Mouse (Mus musculus): ENCODE data around the gene Araf.

Araf gene

DNA sequence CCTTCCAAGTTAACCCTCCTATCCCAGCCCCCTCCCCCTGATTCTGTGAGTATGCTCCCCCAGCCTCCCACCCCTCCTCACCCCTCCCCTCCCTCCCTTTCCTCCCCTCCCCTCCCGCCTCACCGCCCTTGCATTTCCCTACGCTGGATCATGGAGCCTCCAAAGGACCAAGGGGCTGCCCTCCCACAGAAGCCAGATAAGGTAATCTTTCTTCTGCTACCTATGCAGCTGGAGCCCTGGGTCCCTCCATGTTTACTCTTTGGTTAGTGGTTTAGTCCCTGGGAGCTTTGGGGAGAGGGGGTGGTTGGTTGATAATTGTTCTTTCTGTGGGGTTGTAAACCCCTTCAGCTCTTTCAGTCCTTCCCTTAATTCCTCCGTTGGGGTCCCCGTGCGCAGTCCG, at the start of gene Araf:
Araf (plus strand) TSS at position 134 of the 400 bp plus-strand sequence.
- no peak for DNase-seq

DNA sequence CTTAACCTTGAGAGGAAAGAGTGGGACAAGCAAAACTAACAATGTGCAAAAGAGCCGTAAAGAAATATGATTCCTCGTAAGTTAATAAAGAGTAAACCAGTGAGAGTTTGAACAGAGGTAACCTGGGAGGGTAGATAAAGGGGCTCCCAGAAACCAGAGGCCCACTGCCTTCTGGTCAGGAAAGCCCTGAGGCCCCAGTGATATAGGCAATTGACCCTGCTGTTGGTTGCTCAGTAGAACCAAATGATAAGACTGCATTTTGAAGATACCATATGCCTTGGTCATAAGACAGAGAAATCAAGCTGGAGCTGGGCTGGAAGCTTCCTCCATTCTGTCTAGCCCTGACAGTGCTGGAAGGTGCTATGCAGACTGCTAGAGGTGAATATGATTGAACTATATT, 48.8 kb upstream of the Araf start:
- no peak for DNase-seq

DNA sequence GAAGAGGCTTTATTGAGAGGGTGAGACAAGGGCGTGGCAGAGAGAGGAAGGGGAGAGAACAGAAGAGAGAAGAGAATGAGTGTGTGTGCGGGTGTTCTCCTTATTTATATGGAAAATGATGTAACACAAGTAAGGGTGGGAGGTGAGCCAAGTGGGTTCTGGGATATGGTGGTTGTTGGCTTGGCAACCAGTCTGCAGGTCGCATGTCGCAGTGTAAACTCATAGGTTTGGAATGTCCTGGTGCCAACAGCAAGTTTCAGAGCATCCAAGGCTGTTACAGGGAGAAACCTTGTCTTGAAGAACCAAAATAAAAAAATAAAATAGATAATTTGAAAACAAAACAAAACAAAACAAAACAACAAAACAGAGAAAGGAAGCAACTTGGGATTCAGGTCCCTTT, 36.4 kb upstream of the Araf start:
- DNase-seq: no peak

DNA sequence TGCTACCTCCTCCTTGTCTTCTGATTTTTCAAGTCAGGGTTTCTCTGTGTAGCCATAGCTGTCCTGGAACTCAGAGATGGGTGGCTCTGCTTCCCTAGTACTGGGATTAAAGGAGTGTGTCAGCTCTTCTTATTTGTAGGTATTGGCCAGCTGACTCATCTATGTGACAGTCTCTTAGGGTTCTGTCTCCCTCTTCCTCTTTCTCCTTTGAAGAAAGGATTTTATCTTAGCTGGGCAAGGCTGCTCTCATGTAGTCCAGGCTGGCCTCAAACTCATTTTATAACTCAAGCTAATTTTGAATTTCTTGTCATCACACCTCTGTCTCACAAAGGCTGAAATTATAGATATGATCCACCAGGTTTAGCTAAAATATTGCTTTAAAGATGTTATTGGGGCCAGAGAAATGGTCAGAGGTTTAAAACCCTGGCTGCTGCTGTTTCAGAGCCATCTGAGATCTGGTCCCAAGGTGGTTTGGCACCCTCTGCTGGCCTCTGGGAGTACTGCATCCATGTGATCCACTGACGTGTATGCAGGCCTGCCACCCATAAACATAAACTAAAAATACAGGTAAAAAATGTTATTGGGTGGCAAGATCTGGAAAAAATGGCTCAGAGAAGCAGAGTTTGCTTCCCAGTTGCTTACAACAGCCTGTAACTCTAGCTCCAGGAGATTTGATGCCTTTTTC, 26.8 kb upstream of the Araf start:
- peak; percentile 85 for DNase-seq

DNA sequence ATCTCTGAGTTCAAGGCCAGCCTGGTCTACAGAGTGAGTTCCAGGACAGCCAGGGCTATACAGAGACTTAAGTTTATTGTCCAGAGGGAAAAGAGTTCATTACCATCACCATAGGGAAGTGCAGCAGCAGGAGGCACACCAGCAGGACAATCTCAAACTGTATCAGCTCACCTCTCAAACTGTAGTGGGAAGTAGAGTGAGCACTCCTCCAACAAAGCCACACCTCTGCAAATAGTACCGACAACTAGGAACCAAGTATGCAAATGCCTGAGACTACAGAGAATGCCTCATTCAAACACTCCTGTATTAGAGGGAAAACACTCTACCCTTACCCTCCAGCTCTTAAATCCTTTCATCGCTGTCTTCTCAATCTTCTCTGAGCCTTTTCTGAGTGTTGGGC, 25.9 kb upstream of the Araf start:
- DNase-seq: no peak

DNA sequence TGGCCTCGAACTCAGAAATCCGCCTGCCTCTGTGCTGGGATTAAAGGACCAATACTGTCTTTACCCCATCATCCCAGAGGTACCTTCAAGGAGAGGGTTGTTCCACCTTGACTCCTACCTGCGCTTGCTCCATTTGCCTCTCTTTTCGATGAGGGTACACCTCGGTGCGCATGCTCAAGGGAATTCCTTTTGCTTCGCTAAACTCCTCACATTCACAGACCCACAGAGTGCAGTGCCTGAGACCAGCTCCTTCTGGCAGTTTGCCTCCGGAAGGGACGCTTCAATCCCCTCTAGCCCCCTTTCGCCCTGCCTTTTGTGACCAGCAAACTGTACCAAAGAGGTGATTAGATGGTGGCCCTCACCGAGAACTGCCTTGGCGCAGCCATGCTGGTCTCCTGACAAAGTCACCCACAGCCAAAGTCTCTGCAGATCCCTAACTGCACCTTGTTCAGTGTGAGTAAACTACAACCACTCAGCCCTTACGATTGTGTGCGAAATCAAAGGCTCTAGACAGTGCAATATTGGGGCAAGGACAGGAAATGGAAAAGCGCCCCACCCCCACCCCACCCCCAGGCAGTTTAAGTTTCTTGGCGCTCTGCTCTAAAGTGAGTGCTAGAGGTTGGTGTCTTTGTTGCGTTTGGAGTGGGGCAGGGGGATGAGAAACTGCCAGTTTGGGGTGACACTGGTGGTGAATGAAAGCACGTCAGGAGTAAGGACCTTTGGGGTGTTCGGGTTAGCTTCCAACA, 22.2 kb upstream of the Araf start:
- no peak for DNase-seq

DNA sequence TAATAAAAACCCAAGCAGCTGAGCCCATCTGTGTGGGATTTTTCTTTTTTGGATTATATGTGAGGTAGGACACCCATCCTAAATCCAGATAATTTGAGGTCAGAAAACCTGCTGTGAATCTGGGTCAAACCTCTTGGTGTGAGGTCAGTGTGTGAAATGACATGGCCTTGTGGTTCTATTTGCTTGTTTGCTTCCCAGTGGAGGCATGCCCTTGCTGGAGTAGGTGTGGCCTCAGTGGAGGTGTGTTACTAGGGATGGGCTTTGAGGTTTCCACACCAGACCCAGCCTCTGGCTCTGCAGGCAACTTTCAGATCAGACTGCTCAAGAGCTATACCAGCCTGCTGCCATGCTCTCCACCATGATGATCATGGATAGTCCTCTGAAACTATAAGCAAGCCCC, 20.0 kb upstream of the Araf start:
- DNase-seq: no peak

DNA sequence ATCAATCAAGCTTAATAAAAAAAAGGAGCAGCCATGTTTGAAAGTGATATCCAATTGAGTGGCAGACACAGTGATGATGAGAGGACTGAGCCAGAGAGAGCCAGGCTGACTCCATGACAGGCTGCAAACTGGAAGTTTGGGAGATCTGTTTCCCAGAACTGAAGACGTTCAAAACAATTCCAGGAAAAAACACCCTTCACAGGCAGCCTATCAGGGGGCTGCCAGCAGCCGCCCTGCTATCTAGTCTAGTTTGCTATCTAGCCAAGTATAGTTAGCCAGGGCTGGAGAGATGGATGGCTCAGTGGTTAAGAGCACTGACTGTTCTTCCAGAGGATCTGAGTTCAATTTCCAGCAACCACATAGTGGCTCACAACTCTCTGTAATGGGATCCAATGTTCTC, 10.3 kb upstream of the Araf start:
- DNase-seq: no peak

DNA sequence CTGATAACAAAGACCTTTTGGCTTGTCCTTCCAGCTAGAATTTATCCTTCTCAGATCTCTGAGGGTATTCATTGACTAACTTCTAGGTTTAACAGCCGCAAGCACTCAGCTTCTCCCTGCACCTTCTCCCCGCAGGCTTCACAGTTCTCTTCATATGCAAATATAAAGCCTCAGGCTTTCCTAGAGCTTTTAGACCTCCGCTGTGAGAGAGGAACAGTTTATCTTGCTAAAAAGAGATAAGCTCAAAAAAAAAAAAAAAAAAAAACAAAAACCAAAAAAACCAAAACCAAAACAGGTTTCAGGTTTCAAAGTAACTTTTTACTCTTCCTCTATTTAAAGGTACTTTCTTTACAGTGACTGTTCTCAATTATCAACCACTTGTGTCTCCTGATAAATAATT, 5.2 kb upstream of the Araf start:
- DNase-seq: no peak

DNA sequence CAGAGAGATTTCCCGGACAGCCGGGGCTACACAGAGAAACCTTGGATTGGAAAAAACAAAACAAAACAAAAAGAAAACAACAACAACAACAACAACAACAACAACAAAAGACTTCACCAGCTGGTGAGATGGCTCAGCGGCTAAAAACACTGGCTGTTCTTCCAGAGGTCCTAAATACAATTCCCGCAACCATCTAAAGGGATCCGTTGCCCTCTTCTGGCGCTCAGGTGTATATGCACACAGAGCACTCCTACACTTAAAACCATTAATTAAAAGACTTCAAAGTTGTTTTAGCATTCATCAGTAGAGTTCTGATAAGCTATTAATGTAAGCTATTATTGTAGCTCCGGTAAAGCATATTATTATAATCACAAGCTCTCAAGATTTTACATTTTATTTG, 4.4 kb upstream of the Araf start:
- no peak for DNase-seq

DNA sequence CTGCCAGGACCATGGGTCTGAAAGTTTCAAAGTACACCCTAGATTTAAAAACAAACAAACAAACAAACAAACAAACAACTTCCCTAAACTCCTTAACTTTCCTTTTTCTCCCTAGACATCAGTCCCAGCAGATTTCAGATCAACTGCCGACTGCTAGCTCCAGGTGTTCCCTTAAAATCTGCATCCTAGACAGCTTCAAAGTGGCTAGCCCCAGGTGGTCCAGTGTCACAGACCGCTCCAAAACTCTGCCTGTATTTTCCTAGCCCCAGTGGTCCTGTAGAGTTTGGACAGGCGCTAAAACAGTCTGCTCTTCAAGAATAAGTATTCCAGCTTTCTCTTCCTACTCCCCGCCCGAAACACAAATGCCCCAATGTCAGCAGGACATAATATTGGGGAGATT, 3.4 kb upstream of the Araf start:
- no peak for DNase-seq

DNA sequence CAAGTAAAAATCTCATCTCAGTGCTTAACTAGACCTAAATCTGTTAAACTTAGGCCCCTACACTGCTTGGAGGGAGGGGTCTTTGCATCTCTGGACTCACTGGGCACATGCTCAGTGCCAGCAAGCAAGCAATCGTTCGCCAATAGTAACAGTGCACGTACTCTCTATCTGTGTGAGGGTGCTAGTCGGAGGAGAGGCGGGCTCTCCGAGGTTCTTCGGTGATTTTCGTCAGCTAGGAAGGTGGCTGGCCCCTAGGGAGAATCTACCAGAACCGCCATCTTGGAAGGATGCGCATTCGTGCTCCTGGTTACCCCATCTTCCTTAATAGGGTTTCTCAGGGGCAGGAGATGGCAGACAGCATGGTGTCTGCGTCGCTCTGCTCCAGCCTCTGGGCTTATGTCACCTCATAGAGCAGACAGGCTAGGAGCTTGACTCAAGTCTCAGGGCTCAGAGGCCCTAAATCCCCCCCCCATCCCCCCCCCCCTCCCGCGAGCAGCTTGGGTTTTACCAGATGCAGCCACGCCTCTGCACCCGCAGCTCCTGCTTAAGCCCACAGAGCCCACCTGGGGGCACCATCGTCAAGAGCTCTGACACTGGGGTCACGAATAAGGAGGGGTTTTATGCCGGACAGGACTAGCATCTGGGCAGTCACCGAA, 655 bp downstream of the Araf start:
- DNase-seq: peak; percentile 79

DNA sequence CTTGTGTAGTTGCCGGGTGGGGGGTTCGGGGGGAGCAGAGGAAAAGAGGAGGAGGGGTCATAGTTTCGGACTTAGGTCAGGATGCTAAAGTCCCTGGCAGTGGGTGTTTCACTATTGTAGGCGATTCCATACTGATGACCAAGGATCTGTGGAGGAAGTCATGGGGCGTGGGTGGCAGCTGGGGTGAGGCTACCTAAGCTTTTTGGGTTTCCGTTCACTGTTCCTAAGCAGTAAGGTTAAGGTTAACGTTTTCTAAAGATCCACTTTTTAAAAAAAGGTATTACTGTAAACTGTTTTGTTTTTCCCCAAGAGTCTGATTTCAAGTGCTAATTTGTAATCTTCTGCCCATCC, 1.2 kb downstream of the Araf start:
- no peak for DNase-seq

DNA sequence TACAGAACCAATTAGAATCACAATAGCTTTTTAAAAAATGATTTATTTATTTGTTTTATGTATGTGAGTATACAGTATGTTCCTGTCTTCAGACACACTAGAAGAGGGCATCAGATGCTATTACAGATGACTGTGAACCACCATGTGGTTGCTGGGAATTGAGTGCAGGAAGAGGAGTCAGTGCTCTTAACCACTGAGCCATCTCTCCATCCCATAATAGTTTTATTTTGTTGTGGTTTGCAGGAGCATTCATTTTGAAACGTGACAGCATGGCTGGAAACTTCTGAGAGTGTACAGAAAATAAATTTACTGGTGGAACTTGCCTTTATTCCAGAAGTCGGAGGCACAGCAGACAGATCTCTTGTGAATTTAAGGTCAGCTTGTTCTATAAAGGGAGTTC, 3.8 kb downstream of the Araf start:
- no peak for DNase-seq

DNA sequence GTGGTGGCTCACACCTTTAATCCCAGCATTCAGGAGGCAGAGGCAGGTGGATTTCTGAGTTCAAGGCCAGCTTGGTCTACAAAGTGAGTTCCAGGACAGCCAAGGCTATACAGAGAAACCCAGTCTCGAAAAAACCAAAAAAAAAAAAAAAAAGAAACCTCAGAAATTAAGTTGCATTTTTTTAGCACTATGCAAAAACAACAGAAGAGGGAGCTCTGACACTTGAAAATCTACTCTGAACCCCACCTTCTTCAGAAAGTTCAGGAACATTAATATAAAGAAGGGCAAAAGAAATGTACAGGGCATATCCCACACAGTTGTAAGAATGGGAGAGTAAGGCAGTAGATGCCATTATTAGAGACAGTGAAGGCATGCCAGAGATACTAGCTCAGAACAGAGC, 6.7 kb downstream of the Araf start:
- peak; percentile 3 for DNase-seq

DNA sequence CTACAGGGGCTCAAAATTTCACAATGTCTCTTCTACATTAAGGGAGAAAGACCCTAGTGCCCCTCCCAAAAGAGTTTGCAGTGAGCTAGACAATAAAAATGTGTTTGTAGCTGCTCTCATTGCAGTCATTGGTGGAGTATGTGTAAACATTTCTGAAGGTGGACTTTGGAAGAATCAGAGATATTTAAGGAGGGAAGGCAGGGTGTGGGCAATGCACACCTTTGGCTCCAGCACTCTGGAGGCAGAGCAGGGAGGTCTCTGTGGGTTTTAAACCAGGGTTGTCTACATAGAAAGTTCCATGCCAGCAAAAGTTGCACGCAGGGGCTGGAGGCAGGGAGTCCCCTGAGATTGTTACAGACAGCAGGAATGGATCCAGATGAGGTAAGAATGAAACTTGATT, 8.7 kb downstream of the Araf start:
- no peak for DNase-seq

DNA sequence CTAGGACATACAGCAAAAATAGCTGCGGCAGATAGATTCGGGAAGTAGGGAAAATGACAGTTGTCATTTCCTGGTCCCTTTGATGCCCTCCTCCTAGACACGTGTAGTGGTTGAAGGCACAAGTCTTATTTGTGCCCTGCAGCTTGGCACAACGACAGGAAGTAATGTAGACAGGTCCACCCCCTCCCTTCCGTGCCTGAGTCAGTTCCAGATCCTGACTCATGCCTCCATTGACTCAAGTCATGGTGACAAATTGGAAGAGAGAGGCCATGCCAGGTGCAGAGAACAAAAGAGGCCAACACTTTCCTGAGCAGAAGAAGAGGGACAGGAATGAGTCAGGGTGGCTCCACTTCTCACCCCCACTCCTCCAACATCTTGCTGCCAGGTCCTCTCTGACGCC, 19.4 kb downstream of the Araf start:
- peak; percentile 6 for DNase-seq

DNA sequence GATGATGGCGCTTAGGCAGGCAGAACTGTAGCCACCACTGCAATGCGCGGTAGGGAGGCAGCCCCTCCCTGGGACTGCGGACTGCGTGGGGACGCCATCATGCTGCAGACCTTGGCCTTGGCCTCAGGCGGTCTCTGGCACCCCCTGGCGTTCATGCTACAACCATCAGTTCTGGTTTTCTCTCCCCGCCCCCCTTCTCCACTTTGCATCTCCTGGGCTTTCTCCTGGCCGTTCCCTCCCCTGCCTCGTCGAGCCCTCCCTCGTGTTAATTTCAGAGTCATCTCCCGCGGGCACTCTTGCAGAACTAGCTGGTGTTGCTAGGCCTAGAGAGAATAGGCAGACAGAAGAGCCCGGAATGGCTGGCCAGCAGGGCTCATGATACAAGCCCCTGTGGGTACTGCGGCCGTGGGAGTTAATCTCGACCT, 21.6 kb downstream of the Araf start:
- peak; percentile 86 for DNase-seq

DNA sequence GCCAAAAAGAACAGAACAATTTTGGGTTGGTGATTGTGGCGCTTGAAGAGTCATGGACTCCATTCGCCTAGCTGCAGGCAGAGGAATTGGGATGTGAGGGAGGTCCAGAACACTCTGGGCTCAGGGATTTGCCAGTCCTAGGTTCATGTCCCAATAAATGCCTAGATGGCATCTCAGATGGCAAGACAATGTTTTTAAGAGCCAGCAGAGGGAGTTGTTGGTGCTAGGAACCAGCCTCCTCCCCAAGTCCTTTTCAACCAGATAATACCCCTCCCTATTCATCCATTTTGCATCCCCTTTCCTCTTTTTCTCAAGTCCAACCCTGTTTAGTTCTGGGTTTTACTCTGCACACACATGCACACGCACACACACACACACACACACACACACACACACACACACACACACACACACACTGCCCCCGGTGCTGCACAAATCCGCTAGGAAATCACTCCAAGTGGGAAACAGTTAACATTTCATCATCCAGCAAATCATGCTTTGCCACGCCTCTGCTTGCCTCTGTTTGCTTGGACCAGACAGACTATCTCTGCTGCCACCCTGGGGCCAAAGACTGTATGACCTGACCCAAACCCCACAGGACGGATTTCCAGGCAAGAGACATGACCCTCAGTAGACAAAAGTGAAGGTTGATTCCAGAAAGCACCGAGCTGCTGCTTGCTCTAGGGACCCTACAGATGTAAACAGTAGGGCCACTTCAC, 22.3 kb downstream of the Araf start:
- peak; percentile 69 for DNase-seq

DNA sequence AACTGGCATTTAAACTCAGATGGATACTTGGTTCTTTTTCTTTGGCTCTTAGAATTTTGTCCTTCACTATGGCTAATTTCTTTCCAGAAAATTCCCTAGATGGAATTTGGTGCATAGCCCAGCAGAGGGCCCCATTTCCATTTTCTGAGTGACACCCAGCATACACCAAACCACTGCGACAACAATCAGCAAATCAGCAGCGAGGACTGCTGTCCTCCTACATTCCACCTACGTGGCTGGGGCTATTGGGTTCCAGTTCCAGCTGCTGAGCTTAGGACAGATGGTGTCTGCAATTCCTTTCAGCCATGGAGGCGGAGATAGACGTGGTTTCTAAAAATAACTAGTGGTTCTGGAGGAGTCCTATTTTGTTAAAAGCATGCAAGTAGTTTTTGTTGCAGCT, 31.3 kb downstream of the Araf start:
- peak; percentile 71 for DNase-seq

DNA sequence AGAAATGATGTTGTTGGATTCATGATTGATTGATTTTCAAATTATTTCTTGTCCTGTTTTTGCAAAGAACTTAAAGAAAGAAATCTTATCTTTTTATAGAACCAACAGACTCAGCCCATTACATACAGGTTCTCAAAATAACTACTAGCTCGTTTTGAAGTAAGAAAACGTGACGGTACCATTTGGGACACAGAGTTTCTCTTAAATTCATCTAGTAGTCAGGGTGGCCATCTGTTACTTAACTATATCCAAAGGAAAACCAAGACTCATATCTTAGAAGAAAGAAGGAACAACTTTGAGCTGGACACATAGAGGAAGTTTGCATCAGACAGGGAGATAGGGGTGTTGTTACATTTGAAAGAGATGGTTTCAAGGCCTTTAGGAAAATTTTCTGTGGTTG, 49.6 kb downstream of the Araf start:
- DNase-seq: no peak

DNA sequence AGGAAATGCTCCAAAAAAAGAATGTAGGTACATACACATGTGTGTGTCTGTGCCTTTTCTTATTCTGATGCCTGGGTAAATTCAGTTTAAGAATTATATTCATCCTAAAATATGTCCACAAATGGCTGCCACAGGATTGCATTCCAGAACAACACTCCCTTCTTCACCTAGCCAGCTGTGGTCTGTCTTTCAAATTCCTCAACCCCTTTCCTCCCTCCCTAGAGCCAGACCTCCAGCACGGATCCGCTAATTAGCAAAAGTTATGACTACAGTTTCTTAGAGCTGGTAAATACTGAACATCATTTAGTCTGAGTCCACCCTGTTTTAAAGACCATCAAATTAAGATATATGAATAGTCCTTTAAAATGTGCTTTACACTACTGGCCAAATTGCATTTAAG, 50.2 kb downstream of the Araf start:
- DNase-seq: no peak

DNA sequence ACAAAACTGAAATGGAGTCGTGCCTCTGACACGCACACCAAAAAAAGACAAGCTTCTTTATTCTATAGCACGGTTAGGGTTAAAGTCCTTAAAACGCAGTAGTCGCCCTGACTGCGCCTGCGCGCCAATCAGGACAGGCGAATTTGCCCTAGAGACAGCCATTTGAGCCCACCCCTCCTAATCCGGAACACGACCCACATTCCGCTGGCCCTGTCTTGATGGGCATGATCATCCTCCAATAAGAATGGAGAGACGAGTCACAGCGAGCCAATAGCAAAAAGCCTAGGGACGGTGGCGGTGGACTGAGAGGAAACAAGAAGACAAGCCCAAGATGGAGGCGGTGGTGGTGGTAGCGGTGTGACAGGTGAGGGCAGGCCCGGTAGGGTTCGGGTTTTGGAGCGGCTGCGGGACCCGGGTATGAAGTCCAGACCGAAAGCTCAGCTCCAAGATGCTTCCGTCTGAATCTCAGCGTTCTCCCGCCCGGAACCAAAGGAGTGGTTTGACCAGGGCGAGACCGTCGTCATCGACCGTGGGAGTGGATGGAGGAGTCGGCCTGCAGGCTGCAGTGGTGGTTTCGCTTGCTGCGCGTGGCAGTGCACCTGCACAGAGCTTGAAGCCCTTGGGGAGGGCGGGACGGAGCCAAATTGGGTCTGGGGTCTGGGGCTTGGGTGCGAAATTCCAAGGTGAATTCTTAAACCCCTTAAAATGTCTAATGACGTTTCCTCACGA, 50.8 kb downstream of the Araf start:
- peak; percentile 94 for DNase-seq

Data from kidney, postnatal 14 days (tissue).